ENCODE assay signal across 17 mouse cellular contexts in genomic region chr7:58730831-58731230, GRCm38 (mm10).
DNase-seq lines count a peak whose midpoint lies in the region; ATAC-seq lines count a peak whose summit lies in the region.
"Had no signal": no experiment of that assay in that cellular context is flagged by ENCODE, and none has a peak within 500 bp of the region (broad histone marks: within the 10 kb centered on the region; RNA-seq: fewer than 3 reads in every experiment).

No protein-coding gene starts in this region.

- no peaks in the 10 kb centered on the region for H3K27me3 ChIP-seq in liver, embryonic 11.5 days (replicated peaks; ENCODE audit: control insufficient read depth, insufficient read depth, low read length)
- no peaks in the 10 kb centered on the region for H3K27me3 ChIP-seq in liver, embryonic 16.5 days (ENCODE audit: control insufficient read depth, insufficient read depth, low read depth, low read length)
- H3K27me3 ChIP-seq: CH12.LX; embryonic facial prominence, embryonic 13.5 days; limb, embryonic 12.5 days; lung, embryonic 15.5 days; midbrain, embryonic 12.5 days had no signal

- H3K36me3 ChIP-seq in liver, embryonic 11.5 days (ENCODE audit: control insufficient read depth, insufficient read depth, low read length) = no peaks in the 10 kb centered on the region
- H3K36me3 ChIP-seq in liver, embryonic 16.5 days (ENCODE audit: control insufficient read depth, insufficient read depth) = no peaks in the 10 kb centered on the region
- H3K36me3 ChIP-seq: embryonic facial prominence, embryonic 13.5 days; limb, embryonic 12.5 days; lung, embryonic 15.5 days; midbrain, embryonic 12.5 days had no signal

- DNase-seq in liver, embryonic 11.5 days (ENCODE audit: low spot score) = no peak
- DNase-seq in liver = no peak
- no peak for DNase-seq in adrenal gland, postnatal 36 days
- DNase-seq in cerebellum, adult 18-20 months = no peak
- DNase-seq in right cerebral cortex, postnatal 10 days (ENCODE audit: low spot score in 2 of 2) = no peak
- DNase-seq: adrenal gland, postnatal 25 days; heart, adult 2 months; kidney, adult 9 months had no signal

- no peak overlapping the region for H3K4me3 ChIP-seq in liver, embryonic 11.5 days (ENCODE audit: low read depth, low read length)
- H3K4me3 ChIP-seq in liver, embryonic 16.5 days (ENCODE audit: low read depth, low read length) = no peak overlapping the region
- H3K4me3 ChIP-seq: embryonic facial prominence, embryonic 13.5 days; heart, adult 2 months; limb, embryonic 12.5 days; lung, embryonic 15.5 days; midbrain, embryonic 12.5 days had no signal

- H3K4me2 ChIP-seq in liver, embryonic 11.5 days = peak overlapping the region; percentile 40
- no peak overlapping the region for H3K4me2 ChIP-seq in liver, embryonic 16.5 days (ENCODE audit: low read depth, low read length)
- H3K4me2 ChIP-seq: embryonic facial prominence, embryonic 13.5 days; limb, embryonic 12.5 days; lung, embryonic 15.5 days; midbrain, embryonic 12.5 days had no signal

- ATAC-seq in liver, embryonic 11.5 days (replicated peaks; ENCODE audit: low FRiP score) = peak; percentile 71
- peak; percentile 86 for ATAC-seq in common myeloid progenitor, adult 5-6 weeks (replicated peaks; ENCODE audit: low read depth, poor library complexity, severe bottlenecking)
- ATAC-seq in liver, embryonic 16.5 days (ENCODE audit: low read depth) = 0 out of 2 replicates have a peak, but pooled peaks have one; percentile 30
- 0 out of 2 replicates have a peak, but pooled peaks have one; percentile 23 for ATAC-seq in neutrophil, adult 5-6 weeks (ENCODE audit: extremely low read depth, insufficient number of reproducible peaks, low FRiP score, poor library complexity, severe bottlenecking)
- ATAC-seq: hindbrain, embryonic 16.5 days had no signal

- H3K4me1 ChIP-seq in liver, embryonic 11.5 days (replicated peaks; ENCODE audit: control insufficient read depth, insufficient read depth, low read length) = peaks cover 29% of the 10 kb centered on the region
- H3K4me1 ChIP-seq in liver, embryonic 16.5 days (ENCODE audit: control insufficient read depth, low read depth, low read length) = peaks cover 5% of the 10 kb centered on the region; the same call in 1 of the 2 replicates
- H3K4me1 ChIP-seq: limb, embryonic 12.5 days; midbrain, embryonic 12.5 days had no signal

- WGBS in liver, embryonic 11.5 days = 17% methylated on average over 1 of the region's 1 CpGs
- WGBS in liver, embryonic 16.5 days (ENCODE audit: insufficient replicate concordance) = 3% methylated on average over 1 of the region's 1 CpGs

- peak overlapping the region; percentile 13; the same call in 1 of the 2 replicates for H3K27ac ChIP-seq in liver, embryonic 11.5 days (ENCODE audit: low read depth, low read length)
- no peak overlapping the region for H3K27ac ChIP-seq in liver, embryonic 16.5 days (ENCODE audit: low read length)
- H3K27ac ChIP-seq: embryonic facial prominence, embryonic 13.5 days; heart, adult 2 months; limb, embryonic 12.5 days; lung, embryonic 15.5 days; midbrain, embryonic 12.5 days had no signal

- H3K9me3 ChIP-seq in liver, embryonic 11.5 days (ENCODE audit: control insufficient read depth, low read length) = no peaks in the 10 kb centered on the region
- H3K9me3 ChIP-seq in liver, embryonic 16.5 days (replicated peaks; ENCODE audit: control insufficient read depth, low read length) = no peaks in the 10 kb centered on the region
- H3K9me3 ChIP-seq: embryonic facial prominence, embryonic 13.5 days; limb, embryonic 12.5 days; lung, embryonic 15.5 days; midbrain, embryonic 12.5 days had no signal

- H3K9ac ChIP-seq in liver, embryonic 11.5 days (ENCODE audit: low read depth, low read length) = no peak overlapping the region
- no peak overlapping the region for H3K9ac ChIP-seq in liver, embryonic 16.5 days (ENCODE audit: low read depth, low read length)
- H3K9ac ChIP-seq: embryonic facial prominence, embryonic 13.5 days; limb, embryonic 12.5 days; lung, embryonic 15.5 days; midbrain, embryonic 12.5 days had no signal

Comparison
In these comparisons a context has a peak if more than half of its experiments do, and no peak if none do; other contexts are left out.
1. ATAC-seq: peak in every context shown above with its lines; median percentile 86 in common myeloid progenitor, adult 5-6 weeks; 71 in liver, embryonic 11.5 days; 30 in liver, embryonic 16.5 days; 23 in neutrophil, adult 5-6 weeks.